Mouse (Mus musculus) forebrain, embryonic 13.5 days (tissue): ENCODE results near the gene Kcne3. TPM values are rescaled to one million over a fixed set of nuclear protein-coding genes. Genes with fewer than 3 reads are reported as not detected.

Experiments
- ATAC-seq: fragments of 200-750 bp; cut with Nextera tagmentation; 2 replicates; pipeline ENCODE4 v1.8.0; 2017
- H3K27ac ChIP-seq: fragments of 300-500 bp; sonication (generic); 2 replicates; pipeline ENCODE4 v1.5.1; 2015; ENCODE audit warnings: inconsistent platforms, mild to moderate bottlenecking, moderate library complexity
- H3K27me3 ChIP-seq: fragments of 300-500 bp; sonication (generic); 2 replicates; pipeline ENCODE4 v1.6.1; 2015; ENCODE audit warnings: mild to moderate bottlenecking, inconsistent platforms
- H3K36me3 ChIP-seq: fragments of 300-500 bp; sonication (generic); 2 replicates; pipeline ENCODE4 v1.6.1; 2015; ENCODE audit warnings: mild to moderate bottlenecking, inconsistent platforms; ENCODE audit not compliant: poor library complexity, severe bottlenecking
- H3K4me1 ChIP-seq: fragments of 300-500 bp; sonication (generic); 2 replicates; pipeline ENCODE4 v1.6.1; 2015; ENCODE audit warnings: inconsistent platforms
- H3K4me2 ChIP-seq: fragments of 300-500 bp; sonication (generic); 2 replicates; pipeline ENCODE4 v1.6.1; 2015; ENCODE audit warnings: inconsistent platforms, mild to moderate bottlenecking, moderate library complexity
- H3K4me3 ChIP-seq: fragments of 300-500 bp; sonication (generic); 2 replicates; pipeline ENCODE4 v1.5.1; 2015; ENCODE audit warnings: mild to moderate bottlenecking, inconsistent platforms
- H3K9ac ChIP-seq: fragments of 300-500 bp; sonication (generic); 2 replicates; pipeline ENCODE4 v1.6.1; 2015; ENCODE audit warnings: mild to moderate bottlenecking, inconsistent platforms
- H3K9me3 ChIP-seq: fragments of 300-500 bp; sonication (generic); replicated peaks from 2 replicates; pipeline ENCODE4 v1.6.1; 2016; ENCODE audit warnings: inconsistent platforms
- WGBS: fragments of 180-500 bp; shearing (Covaris S2); methylation state at CpG from one replicate; pipeline ENCODE4 v1.1.7; 2015; 5-methylcytosine and 5-hydroxymethylcytosine counted together
- polyA plus RNA-seq: library from polyadenylated mRNA; unstranded; fragments of >200 nt; fragmentation: Nextera tagmentation; extraction: Ambion mirVana; gene quantifications from 2 replicates; pipeline ENCODE4 v1.2.1, GENCODE M21; 2015

Gene Kcne3
- polyA plus RNA-seq, 1 experiment from 2014 or later: 2.0 TPM

DNA sequence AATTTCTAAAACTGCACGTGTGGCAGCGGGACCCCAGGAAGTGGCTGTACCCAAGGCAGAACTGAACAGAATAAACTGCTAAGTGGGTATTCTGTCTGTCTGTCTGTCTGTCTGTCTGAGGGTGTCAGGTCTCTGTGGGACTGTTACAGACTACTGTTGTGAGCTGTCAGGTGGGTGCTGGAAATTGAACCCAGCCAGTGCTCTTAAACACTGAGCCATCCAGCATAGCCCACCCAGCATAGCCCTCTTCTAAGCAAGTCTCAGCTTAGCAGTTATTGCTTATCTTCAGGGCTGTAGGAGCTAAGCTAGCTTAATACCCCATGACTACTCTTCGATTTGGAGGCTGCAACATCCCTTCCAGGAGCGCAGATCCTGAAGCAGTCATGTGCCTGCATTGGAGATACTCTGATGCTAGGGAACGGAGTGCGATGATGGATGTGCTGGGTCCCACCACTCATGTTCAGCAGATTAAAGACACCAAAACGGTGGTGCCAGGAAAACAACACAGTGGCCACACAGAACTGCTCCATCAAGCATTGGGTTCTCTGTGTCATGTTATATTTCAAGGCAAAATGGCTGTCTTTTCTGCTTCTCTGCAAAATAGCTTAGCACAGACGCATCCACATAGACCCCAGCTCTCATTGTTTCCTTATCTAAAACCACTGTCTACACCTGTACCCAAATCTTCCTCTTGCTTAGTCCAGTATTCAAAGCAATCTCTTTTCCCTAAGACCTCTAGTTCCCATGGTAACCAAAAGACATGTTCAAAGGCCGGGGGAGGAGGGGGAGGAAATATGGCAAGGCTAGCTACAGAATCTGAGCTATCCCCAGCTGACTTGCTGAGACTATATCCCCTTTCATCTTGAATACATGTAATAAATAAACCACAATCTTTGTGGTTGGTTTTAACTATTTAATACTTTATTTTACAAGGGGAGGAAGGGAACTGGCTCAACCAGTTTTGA lies 40.6 kb downstream of the Kcne3 start:
- no peak for ATAC-seq
- WGBS: 71% methylated on average over 9 of the region's 9 CpGs

DNA sequence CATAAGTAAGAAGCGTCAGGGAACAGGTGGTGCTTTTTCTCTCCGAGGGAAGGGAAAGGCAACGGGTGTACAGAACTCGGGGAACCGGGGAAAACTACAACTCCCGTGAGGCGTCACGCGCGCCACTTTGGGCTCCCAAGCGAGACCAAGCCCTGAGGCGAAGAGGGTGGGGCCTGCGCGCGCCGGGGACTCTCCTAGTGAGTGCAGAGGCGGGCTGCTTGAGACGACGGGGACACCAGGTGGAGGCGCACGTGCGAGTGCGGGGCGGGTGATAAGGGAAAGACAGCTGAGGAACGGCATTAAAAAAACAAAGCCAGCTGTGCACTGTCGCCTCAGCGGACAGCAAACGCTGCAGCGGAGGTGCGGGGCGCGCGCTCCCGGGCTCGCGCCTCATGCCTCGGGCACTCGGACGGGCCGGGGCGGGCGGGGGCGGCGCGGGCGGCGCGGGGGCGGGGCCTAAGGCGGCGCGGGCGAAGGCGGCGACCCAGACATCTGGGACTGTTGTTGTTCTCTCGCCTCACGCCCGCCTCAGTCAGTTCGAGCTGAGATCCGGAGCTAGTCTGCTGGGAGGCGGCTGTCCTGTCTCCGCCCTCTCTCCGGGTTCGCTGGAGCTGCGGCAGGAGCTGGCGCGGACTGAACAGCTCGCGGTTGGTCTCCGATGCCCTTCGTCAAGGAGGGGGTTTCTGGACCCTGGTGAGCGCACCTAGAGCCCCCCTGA lies 51.0 kb downstream of the Kcne3 start, which contains the start of gene Pgm2l1:
Gene Pgm2l1, plus strand, starts transcription at position 237 of the 718 bp plus-strand sequence.
- Histone ChIP-seq H3K4me3 (peak within 1 kb of the TSS; percentile 88), H3K27ac (peak within 1 kb of the TSS; percentile 85), H3K9ac (peak within 1 kb of the TSS; percentile 94), H3K9me3 (no peaks in the 10 kb centered on the region), H3K4me2 (peak within 1 kb of the TSS; percentile 96), H3K36me3 (no peaks in the 10 kb centered on the region), H3K27me3 (no peaks in the 10 kb centered on the region), H3K4me1 (peaks cover 12% of the 10 kb centered on the region)
- ATAC-seq: peak; percentile 99
- under 1% methylated on average over 71 of the region's 72 CpGs for WGBS

More for the DNA sequence above, 40.6 kb downstream of the Kcne3 start:
- H3K27ac ChIP-seq: no peak overlapping the region
- no peaks in the 10 kb centered on the region for H3K36me3 ChIP-seq
- no peak overlapping the region for H3K9ac ChIP-seq
- no peak overlapping the region for H3K4me2 ChIP-seq
- no peaks in the 10 kb centered on the region for H3K9me3 ChIP-seq
- H3K4me3 ChIP-seq: no peak overlapping the region
- H3K4me1 ChIP-seq: peaks cover 7% of the 10 kb centered on the region; the same call in 1 of the 2 replicates
- peaks cover 2% of the 10 kb centered on the region; the same call in 1 of the 2 replicates for H3K27me3 ChIP-seq

- Histone ChIP-seq H3K4me2 (peak overlapping the region; percentile 96), H3K36me3 (no peaks in the 10 kb centered on the region), H3K9ac (peak overlapping the region; percentile 94), H3K4me3 (peak overlapping the region; percentile 88), H3K27ac (peak overlapping the region; percentile 85), H3K27me3 (no peaks in the 10 kb centered on the region), H3K4me1 (peaks cover 12% of the 10 kb centered on the region), H3K9me3 (no peaks in the 10 kb centered on the region)
- peak; percentile 53 for ATAC-seq
- under 1% methylated on average over 23 of the region's 23 CpGs for WGBS
Measured at GRCm38 (mm10) chr7:100227896-100228525, 51.7 kb downstream of the Kcne3 start.

- Histone ChIP-seq H3K4me1 (peaks cover 12% of the 10 kb centered on the region), H3K36me3 (no peaks in the 10 kb centered on the region), H3K4me2 (peak overlapping the region; percentile 96), H3K27me3 (no peaks in the 10 kb centered on the region), H3K27ac (no peak overlapping the region), H3K9ac (no peak overlapping the region), H3K4me3 (peak overlapping the region; percentile 88), H3K9me3 (no peaks in the 10 kb centered on the region)
- WGBS: 72% methylated on average over 3 of the region's 3 CpGs
- no peak for ATAC-seq
Measured at GRCm38 (mm10) chr7:100228957-100229356, 52.7 kb downstream of the Kcne3 start.

- H3K4me3 ChIP-seq: no peak overlapping the region
- H3K4me1 ChIP-seq: peaks cover 12% of the 10 kb centered on the region
- no peaks in the 10 kb centered on the region for H3K36me3 ChIP-seq
- H3K9me3 ChIP-seq: no peaks in the 10 kb centered on the region
- H3K27ac ChIP-seq: no peak overlapping the region
- no peaks in the 10 kb centered on the region for H3K27me3 ChIP-seq
- H3K9ac ChIP-seq: no peak overlapping the region
- no peak overlapping the region for H3K4me2 ChIP-seq
- WGBS: 98% methylated on average over 1 of the region's 1 CpGs
- no peak for ATAC-seq
Measured at GRCm38 (mm10) chr7:100230646-100231045, 54.3 kb downstream of the Kcne3 start.

GRCm38 (mm10) chr7:100231661-100232060 lies 55.4 kb downstream of the Kcne3 start:
- Histone ChIP-seq H3K9ac (no peak overlapping the region), H3K9me3 (no peaks in the 10 kb centered on the region), H3K36me3 (no peaks in the 10 kb centered on the region), H3K27ac (no peak overlapping the region), H3K27me3 (no peaks in the 10 kb centered on the region), H3K4me2 (no peak overlapping the region), H3K4me1 (peaks cover 12% of the 10 kb centered on the region), H3K4me3 (no peak overlapping the region)
- no peak for ATAC-seq
- WGBS: 67% methylated on average over 1 of the region's 1 CpGs

- no peak for ATAC-seq
- H3K27ac ChIP-seq: no peak overlapping the region
Measured at GRCm38 (mm10) chr7:100233681-100234080, 57.4 kb downstream of the Kcne3 start.

More at GRCm38 (mm10) chr7:100233681-100234080, 57.4 kb downstream of the Kcne3 start:
- H3K9me3 ChIP-seq: no peaks in the 10 kb centered on the region
- no peak overlapping the region for H3K4me3 ChIP-seq
- H3K36me3 ChIP-seq: no peaks in the 10 kb centered on the region
- H3K27me3 ChIP-seq: no peaks in the 10 kb centered on the region
- H3K9ac ChIP-seq: no peak overlapping the region
- peaks cover 6% of the 10 kb centered on the region for H3K4me1 ChIP-seq
- H3K4me2 ChIP-seq: no peak overlapping the region

Other genes starting within 250 kb of the Kcne3 start
- gene Rnf169, start 196.1 kb upstream of the Kcne3 start, polyA plus RNA-seq: 3.8 and 5.5 TPM in 2 replicates
- not detected in 2 replicates for gene Chrdl2, start 170.3 kb upstream of the Kcne3 start, polyA plus RNA-seq
- gene Pold3, start 54.9 kb upstream of the Kcne3 start, polyA plus RNA-seq: 71.4 and 78.4 TPM in 2 replicates
- 16.3 and 17.1 TPM in 2 replicates for gene Lipt2, start 17.2 kb upstream of the Kcne3 start, polyA plus RNA-seq
- 9.5 and 10.3 TPM in 2 replicates for gene Pgm2l1, start 50.9 kb downstream of the Kcne3 start, polyA plus RNA-seq
- gene P4ha3, start 109.0 kb downstream of the Kcne3 start, polyA plus RNA-seq: 1.0 and 1.5 TPM in 2 replicates
- 34.7 and 35.1 TPM in 2 replicates for gene C2cd3, start 195.7 kb downstream of the Kcne3 start, polyA plus RNA-seq
- gene Ppme1, start 195.8 kb downstream of the Kcne3 start, polyA plus RNA-seq: 118 and 120 TPM in 2 replicates